In the genomic region with DNA sequence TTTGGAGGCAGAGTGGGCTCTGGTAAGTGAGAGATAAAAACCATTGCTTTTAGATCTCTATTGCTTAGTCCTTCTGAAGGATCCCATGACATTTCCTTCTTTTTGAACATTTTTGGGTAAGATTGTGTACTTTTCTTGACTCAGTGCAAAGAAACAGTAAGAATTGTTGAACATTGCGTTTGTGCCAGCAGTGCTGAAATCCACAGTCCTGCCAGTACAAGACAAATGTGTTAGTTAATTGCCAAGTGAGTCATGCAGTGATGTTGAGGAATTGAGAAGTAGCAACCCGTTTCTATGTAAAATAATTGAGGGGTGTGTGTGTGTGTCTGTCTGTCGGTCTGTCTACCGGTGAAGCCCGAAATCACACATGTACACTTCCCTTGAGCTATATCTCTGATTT, we compare ENCODE assay signal across 18 mouse cellular contexts. TPM values are rescaled to one million over a fixed set of nuclear protein-coding genes. Genes with fewer than 3 reads are reported as not detected.
A peak's percentile ranks its signal among the peaks of the same experiment; 100 is the strongest.
DNase-seq lines count a peak whose midpoint lies in the region.
"Had no signal": no experiment of that assay in that cellular context is flagged by ENCODE, and none has a peak within 500 bp of the region (broad histone marks: within the 10 kb centered on the region; RNA-seq: fewer than 3 reads in every experiment).

No protein-coding gene starts in this region.

- DNase-seq in gastrocnemius, adult 18-20 months (ENCODE audit: low spot score) = peak; percentile 14
- no peak for DNase-seq in gastrocnemius, postnatal 25 days
- DNase-seq in lung, postnatal 25 days (ENCODE audit: low spot score) = peak; percentile 1
- no peak for DNase-seq in lung, postnatal 10 days
- DNase-seq in 3T3-L1 (ENCODE audit: low read depth, low spot score) = peak; percentile 64
- peak; percentile 12 for DNase-seq in Muller cell, postnatal 12 days (ENCODE audit: inconsistent ontology term)
- no peak for DNase-seq in testis, postnatal 10 days (ENCODE audit: low spot score)
- no peak for DNase-seq in c-Kit-positive CD71-positive TER-119-positive erythroid progenitor cells, embryonic 14.5 days (ENCODE audit: low spot score)
- DNase-seq: cerebellum, adult 2 months; cerebellum, postnatal 25 days; gastrocnemius, postnatal 14 days; heart, postnatal 36 days; kidney, adult 11 months; kidney, postnatal 36 days; left cerebral cortex, postnatal 4 days; midbrain, embryonic 14.5 days; right cerebral cortex, postnatal 14 days; spleen, adult 18-20 months had no signal

RNA-seq across cellular contexts. Expression of gene Fam120c, which starts 5.3 kb away (rescaled TPM):
- total RNA-seq in gastrocnemius, adult 18-20 months (2021) = 10 to 100 TPM; 10.7 to 11.5 TPM
- total RNA-seq in gastrocnemius, postnatal 25 days (2021) = 10 to 100 TPM; 11.4 to 11.7 TPM

Comparison
In these comparisons a context has a peak if more than half of its experiments do, and no peak if none do; other contexts are left out.
1. DNase-seq: peak in gastrocnemius, adult 18-20 months (single experiment), lung, postnatal 25 days (single experiment), 3T3-L1 (single experiment) and Muller cell, postnatal 12 days (single experiment); none in gastrocnemius, postnatal 25 days (single experiment), lung, postnatal 10 days (single experiment), testis, postnatal 10 days (single experiment) and c-Kit-positive CD71-positive TER-119-positive erythroid progenitor cells, embryonic 14.5 days (single experiment).